Mouse (Mus musculus): ENCODE data around the gene Prkar1b. TPM values are rescaled to one million over a fixed set of nuclear protein-coding genes. Genes with fewer than 3 reads are reported as not detected.

Prkar1b gene
- polyA plus RNA-seq, 1 experiment from 2014 or later = 0.75 TPM

DNA sequence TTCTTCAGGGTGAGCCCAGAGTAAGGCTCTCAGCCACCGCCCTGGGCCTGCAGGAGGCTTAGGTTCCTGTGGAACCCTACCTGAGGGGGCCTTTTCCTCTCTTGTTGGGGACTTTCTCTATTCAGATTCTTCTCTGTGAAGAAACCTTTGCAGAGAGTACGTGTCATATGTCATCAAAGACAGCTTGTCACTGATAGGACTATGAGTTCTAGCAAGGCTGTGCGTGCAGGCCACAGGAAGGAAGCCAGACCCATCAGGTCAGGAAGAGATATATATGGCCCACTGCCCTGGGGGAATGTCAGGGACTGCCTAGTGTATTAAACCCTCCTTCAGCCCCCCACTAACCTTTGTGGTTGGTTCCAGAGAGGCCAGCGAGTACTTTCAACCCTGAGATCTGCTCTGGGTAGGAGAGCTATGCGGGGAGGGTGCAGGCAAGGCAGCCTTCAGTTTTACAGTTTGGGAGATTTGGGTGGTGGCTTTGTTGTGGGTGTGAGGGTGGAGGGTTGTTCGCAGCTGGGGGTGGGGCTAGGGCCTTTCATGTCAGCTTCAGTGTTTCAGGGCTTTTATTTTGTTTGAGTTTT, 17.1 kb upstream of the Prkar1b start:
- Histone ChIP-seq H3K36me3 (ENCODE audit: inconsistent target) (peaks cover 29% of the 10 kb centered on the region), H3K4me3 (ENCODE audit: inconsistent target) (no peak overlapping the region), H3K27ac (no peak overlapping the region)

DNA sequence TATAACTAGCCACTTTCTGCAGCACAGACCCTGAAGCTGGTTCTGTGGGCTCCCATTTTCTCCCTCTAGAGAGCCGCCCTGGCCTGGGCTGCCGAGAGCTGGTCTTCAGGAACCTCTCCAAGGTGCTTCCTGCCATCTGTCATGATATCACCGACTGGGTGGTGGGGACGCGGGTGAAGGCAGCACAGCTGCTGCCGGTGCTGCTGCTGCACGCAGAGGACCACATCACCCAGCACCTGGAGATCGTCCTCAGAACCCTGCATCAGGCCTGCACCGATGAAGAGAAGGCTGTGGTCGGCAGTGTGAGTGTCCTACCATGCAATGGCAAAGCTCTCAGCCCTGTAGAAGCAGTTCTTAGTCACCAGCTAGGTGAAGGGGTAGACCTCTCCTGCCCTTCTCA, 11.8 kb upstream of the Prkar1b start:
- no peak overlapping the region for H3K4me3 ChIP-seq (ENCODE audit: inconsistent target)
- peaks cover 18% of the 10 kb centered on the region; the same call in 1 of the 2 replicates for H3K36me3 ChIP-seq (ENCODE audit: inconsistent target)
- WGBS (ENCODE audit: missing documents) = 50% methylated on average over 10 of the region's 10 CpGs
- H3K27ac ChIP-seq = no peak overlapping the region
- no peaks in the 10 kb centered on the region for H3K79me2 ChIP-seq (ENCODE audit: inconsistent target)

More for the DNA sequence above, 17.1 kb upstream of the Prkar1b start:
- 49% methylated on average over 6 of the region's 6 CpGs for WGBS (ENCODE audit: missing documents)
- H3K79me2 ChIP-seq (ENCODE audit: inconsistent target) = no peaks in the 10 kb centered on the region

DNA sequence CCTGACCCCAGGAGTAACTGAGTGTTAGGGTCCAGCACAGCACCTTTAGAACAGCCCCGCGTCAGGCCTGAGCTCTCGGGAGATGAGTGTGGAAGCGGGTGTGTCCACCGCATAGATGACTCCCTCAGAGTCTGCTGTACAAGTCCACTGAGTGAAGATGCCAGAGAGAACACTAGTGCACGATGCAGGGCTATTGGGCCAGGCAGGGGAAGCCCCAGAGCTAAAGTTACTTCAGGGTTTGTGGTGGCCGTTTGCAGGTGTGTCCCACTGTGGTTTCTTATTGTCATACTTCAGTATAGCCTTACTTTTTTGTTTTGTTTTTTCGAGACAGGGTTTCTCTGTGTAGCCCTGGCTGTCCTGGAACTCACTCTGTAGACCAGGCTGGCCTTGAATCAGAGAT, 11.1 kb upstream of the Prkar1b start:
- Histone ChIP-seq H3K4me3 (ENCODE audit: inconsistent target) (no peak overlapping the region), H3K27ac (no peak overlapping the region), H3K36me3 (ENCODE audit: inconsistent target) (peaks cover 19% of the 10 kb centered on the region; the same call in 1 of the 2 replicates), H3K79me2 (ENCODE audit: inconsistent target) (no peaks in the 10 kb centered on the region)
- WGBS (ENCODE audit: missing documents) = 72% methylated on average over 8 of the region's 8 CpGs

DNA sequence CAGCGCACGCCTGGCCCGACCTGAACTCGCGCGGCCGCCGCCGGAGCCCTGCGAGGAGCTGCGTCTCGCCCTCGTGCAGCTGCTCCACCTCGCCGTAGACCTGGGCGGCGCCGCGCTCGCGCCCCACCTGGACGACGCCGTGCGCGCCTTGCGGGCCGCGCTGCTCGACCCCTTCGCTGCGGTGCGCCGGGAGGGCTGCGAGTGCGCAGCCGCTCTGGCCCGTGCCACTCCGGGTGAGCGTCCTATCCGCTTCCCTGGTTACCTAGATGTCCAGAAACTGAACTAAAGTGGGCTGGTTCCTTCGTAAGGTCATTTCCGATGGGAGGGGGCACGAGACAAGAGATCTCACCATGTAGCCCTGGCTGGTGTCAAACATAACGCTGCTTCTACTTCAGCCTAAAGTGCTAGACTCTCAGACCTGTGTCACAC, 816 bp upstream of the Prkar1b start:
- Histone ChIP-seq H3K4me3 (ENCODE audit: inconsistent target) (peak overlapping the region; percentile 33), H3K27ac (no peak overlapping the region), H3K36me3 (ENCODE audit: inconsistent target) (peaks cover 24% of the 10 kb centered on the region; the same call in 1 of the 2 replicates), H3K79me2 (ENCODE audit: inconsistent target) (no peaks in the 10 kb centered on the region)
- WGBS (ENCODE audit: missing documents) = 1% methylated on average over 45 of the region's 45 CpGs

DNA sequence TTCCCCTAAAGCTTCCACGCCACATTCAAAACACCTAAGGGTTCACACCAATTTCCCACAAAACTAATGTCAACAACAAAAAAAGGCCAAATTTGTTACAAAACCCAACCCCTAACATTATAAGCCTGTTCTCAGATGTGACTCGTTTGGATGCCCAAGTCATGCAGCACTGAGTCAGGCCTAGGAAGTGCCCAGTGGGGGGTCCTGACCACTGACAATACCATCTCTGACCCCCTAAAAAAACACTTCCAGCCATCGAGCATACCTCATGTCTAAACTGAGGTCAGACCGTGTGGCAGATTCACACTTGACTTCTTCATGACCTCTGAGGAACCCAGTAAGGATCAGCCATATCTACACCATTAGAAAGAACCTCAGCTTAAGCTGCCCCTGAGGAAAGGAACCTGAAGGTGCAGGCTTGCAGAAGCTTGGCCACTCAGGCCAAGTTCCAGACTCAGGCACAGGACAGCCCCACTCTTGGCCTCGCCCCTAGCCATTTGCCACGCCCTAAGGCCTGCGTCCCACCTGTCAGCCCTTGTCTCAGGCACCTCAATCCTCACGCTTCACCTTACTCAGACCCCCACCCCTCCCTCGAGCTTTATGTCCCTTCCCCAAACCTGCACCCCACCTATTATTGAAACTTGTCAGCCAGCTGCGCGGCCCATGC, 662 bp downstream of the Prkar1b start:
- peak overlapping the region; percentile 59 for H3K27ac ChIP-seq
- no peaks in the 10 kb centered on the region for H3K79me2 ChIP-seq (ENCODE audit: inconsistent target)
- WGBS (ENCODE audit: missing documents) = 23% methylated on average over 11 of the region's 11 CpGs
- peaks cover 12% of the 10 kb centered on the region; the same call in 1 of the 2 replicates for H3K36me3 ChIP-seq (ENCODE audit: inconsistent target)
- H3K4me3 ChIP-seq (ENCODE audit: inconsistent target) = peak overlapping the region; percentile 45

DNA sequence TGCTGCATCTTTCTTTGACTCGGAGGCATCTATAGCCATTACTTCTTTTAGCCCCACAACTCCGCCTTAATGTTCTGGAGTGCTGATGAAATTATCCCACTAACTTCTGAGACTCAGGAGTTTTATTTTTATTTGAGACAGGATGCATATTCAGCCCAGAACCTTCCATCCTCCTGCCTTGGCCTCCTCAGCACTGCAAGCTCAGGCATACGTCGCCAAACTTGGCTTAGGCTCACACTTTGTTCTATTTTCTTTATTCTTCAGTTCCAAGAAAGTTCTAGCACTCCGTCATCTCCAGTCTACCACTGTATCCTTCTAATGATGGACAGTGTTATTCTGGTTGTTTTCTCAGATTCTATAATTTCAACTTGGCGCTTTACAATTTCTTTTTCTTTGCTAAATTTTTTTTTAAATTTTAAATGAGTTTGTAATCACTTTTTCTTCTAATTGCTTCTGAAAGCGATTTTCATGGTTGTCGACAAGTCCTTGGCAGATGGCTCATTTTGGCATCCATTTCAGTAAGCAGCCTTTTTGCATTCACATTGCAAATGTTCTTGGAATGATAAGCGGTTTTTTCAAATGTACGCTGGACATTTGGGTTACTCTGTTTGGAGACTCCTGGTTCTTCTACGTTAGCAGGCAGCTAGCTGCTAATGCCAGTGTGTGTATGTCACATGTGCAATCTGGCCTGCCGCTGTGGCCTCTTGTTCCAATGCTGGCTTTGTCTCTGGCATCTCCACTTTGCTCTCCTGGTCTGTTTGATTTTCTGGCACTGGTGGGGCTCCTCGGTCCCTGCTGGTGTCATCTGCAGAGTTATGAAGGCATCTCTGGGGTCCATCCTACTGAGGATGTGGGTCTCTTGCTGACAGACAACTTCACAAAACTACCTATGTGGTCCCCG, 2.4 kb downstream of the Prkar1b start:
- Histone ChIP-seq H3K4me3 (ENCODE audit: inconsistent target) (no peak overlapping the region), H3K27ac (no peak overlapping the region), H3K79me2 (ENCODE audit: inconsistent target) (no peaks in the 10 kb centered on the region), H3K36me3 (ENCODE audit: inconsistent target) (no peaks in the 10 kb centered on the region)
- 95% methylated on average over 14 of the region's 14 CpGs for WGBS (ENCODE audit: missing documents)

DNA sequence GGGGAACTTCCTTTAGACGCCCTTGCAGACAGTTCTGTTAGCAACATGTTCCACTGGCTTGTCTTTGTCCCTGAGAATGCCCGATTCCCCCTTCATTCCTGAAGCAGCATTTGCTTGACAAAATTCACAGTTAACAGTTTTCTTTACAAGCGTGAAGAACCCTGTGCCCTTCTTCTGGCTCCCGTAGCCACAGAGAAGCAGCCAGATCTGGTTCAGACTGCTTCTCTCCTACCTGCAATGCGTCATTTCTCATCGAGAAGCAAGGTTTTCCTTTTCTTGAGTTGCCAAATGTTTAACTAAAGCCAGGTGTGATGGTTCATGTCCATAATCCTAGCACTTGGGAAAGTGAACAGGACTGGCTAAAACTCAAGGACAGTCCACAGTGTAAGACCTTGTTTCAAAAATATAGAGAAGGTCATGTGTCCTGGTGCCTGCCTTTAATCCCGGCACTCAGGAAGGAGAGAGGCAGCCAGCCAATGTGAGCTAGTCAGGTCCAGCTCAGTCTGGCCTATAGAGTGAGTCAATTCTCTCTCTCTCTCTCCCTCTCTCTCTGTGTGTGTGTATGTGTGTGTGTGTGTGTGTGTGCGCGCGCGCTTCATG, 3.2 kb downstream of the Prkar1b start:
- Histone ChIP-seq H3K36me3 (ENCODE audit: inconsistent target) (no peaks in the 10 kb centered on the region), H3K4me3 (ENCODE audit: inconsistent target) (no peak overlapping the region), H3K79me2 (ENCODE audit: inconsistent target) (no peaks in the 10 kb centered on the region), H3K27ac (no peak overlapping the region)
- WGBS (ENCODE audit: missing documents) = 95% methylated on average over 7 of the region's 11 CpGs

DNA sequence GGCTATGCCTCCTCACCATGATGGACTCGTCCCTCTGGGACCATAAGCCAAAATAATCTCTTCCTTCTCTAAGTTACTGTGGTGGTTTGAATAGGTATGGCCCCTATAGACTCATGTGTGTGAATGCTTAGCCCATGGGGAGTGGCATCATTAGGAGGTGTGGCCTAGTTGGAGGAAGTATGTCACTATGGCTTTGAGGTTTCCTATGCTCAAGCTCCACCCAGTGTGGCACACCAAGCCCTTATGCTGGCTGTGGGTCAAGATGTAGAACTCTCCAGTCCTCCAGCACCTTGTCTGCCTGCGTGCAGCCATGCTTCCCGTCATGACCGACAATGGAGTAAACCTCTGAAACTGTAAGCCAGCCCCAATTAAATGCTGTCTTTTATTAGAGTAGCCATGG, 4.1 kb downstream of the Prkar1b start:
- H3K4me3 ChIP-seq (ENCODE audit: inconsistent target) = no peak overlapping the region
- H3K79me2 ChIP-seq (ENCODE audit: inconsistent target) = no peaks in the 10 kb centered on the region
- no peak overlapping the region for H3K27ac ChIP-seq
- 89% methylated on average over 4 of the region's 4 CpGs for WGBS (ENCODE audit: missing documents)
- H3K36me3 ChIP-seq (ENCODE audit: inconsistent target) = no peaks in the 10 kb centered on the region

DNA sequence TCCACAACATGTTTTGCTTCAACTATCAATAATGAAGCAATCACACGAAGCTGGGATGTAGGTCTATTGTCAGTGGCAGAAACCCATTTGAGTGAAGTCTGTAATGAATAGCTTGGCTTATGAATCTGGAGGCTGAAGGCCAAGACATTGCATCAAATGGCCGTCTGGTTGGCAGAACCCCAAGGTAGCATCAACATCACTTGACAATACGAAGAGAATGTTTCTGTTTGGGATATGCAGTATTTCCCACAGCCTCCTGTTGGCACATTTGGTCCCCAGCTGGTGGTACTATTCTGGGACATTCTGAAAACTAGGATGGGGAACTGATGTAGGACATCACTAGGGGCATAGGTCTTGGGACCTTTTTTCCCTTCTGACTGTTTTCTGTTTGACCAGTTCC, 5.9 kb downstream of the Prkar1b start:
- no peak overlapping the region for H3K4me3 ChIP-seq (ENCODE audit: inconsistent target)
- H3K36me3 ChIP-seq (ENCODE audit: inconsistent target) = no peaks in the 10 kb centered on the region
- H3K27ac ChIP-seq = no peak overlapping the region
- 96% methylated on average over 3 of the region's 3 CpGs for WGBS (ENCODE audit: missing documents)
- no peaks in the 10 kb centered on the region for H3K79me2 ChIP-seq (ENCODE audit: inconsistent target)

DNA sequence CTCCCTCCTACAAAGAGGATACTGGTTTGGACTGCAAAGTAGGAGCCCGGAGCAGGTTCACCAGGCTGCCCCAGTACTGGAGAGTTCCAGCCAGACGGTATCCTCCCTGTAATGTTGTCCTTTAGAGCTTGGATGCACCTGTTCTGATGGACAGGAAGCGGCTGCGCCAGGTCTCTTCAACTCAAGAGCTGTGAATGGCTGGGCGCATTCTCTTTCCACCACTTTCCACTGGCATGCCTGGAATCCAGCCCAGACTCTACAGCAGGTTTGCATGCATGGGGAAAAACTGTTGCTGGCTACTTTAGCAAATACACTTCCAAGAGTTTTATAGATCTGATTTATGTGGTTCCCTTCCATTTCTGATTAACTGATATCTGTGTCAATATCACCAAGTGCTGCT, 8.5 kb downstream of the Prkar1b start:
- H3K79me2 ChIP-seq (ENCODE audit: inconsistent target) = no peaks in the 10 kb centered on the region
- H3K4me3 ChIP-seq (ENCODE audit: inconsistent target) = no peak overlapping the region
- WGBS (ENCODE audit: missing documents) = 90% methylated on average over 5 of the region's 5 CpGs
- H3K36me3 ChIP-seq (ENCODE audit: inconsistent target) = no peaks in the 10 kb centered on the region
- H3K27ac ChIP-seq = no peak overlapping the region

DNA sequence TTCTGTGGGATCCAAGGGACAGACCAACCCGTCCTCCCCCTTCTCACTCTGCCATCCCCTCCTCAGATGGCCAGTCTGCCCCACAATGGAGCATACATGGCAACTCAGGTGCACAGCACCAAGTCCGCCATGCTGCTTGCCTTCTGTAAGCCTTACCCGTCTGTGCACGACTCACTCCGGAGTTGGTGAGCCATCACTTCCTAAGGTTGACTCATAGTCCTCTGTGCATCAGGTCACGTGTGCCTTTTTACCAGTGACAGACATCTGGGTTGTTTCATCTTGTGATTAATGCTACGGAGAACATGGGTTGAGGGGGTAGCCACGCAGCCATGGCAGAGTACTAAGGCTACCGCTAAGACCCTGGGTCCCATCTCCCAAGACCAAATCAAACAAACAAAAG, 9.2 kb downstream of the Prkar1b start:
- Histone ChIP-seq H3K36me3 (ENCODE audit: inconsistent target) (no peaks in the 10 kb centered on the region), H3K79me2 (ENCODE audit: inconsistent target) (no peaks in the 10 kb centered on the region), H3K4me3 (ENCODE audit: inconsistent target) (no peak overlapping the region), H3K27ac (no peak overlapping the region)
- 82% methylated on average over 8 of the region's 9 CpGs for WGBS (ENCODE audit: missing documents)

DNA sequence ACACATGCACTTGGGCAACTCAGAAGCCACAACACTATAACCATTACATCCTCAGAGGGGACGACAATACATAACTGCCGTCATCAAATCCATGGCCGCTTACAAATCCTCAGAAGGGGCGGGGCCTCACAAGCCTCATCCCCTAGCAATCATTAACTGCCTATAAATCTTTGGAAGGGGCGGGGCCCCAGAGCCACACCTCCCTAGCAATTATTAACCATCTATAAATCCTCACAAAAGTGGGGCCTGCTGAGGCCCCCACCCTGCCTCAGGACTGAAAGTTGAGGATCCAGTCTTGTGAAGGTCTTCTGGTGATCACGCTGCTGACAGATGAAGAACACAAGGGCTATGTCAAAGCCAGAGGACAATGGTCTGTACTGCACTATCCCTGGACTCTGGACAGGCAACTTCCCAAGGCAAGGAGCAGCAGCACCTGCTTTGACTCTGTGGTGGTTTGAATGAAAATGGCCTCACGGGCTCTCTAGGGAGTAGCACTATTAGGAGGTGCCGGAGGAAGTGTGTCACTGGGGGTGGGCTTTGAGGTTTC, 10.8 kb downstream of the Prkar1b start:
- no peaks in the 10 kb centered on the region for H3K79me2 ChIP-seq (ENCODE audit: inconsistent target)
- H3K4me3 ChIP-seq (ENCODE audit: inconsistent target) = no peak overlapping the region
- WGBS (ENCODE audit: missing documents) = 88% methylated on average over 7 of the region's 8 CpGs
- H3K27ac ChIP-seq = no peak overlapping the region
- no peaks in the 10 kb centered on the region for H3K36me3 ChIP-seq (ENCODE audit: inconsistent target)

DNA sequence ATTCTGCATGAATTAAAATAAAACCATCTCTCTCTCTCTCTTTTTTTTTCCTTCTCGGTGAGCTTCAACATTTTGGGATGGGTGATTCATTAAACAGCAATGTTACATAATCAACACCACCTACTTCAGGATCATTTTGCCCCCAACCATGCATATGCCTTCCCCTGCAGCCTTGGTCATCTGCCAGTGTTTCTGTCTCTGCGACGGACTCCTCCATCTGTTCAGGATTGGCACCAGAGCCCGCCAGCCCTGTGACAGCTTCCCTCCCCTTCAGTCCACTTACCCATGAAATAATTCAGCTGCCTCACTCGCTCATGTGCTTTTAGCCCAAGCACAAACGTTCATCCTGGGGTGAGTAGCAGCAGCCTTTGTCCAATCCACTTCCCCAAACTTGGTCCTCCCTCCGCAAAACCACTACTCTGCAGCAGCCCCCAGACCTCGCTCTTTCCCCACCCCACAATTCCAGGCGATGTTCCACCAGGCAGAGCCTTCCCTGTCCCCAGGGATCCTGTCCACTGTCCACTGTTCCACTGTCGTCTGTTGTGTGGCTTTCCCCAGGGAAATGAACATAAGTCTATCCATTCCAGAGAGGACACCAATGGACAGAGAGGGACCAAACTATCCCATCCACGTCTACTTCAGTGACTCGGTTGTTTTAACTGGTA, 11.4 kb downstream of the Prkar1b start:
- Histone ChIP-seq H3K27ac (no peak overlapping the region), H3K4me3 (ENCODE audit: inconsistent target) (no peak overlapping the region), H3K36me3 (ENCODE audit: inconsistent target) (no peaks in the 10 kb centered on the region), H3K79me2 (ENCODE audit: inconsistent target) (no peaks in the 10 kb centered on the region)
- WGBS (ENCODE audit: missing documents) = 73% methylated on average over 12 of the region's 12 CpGs

DNA sequence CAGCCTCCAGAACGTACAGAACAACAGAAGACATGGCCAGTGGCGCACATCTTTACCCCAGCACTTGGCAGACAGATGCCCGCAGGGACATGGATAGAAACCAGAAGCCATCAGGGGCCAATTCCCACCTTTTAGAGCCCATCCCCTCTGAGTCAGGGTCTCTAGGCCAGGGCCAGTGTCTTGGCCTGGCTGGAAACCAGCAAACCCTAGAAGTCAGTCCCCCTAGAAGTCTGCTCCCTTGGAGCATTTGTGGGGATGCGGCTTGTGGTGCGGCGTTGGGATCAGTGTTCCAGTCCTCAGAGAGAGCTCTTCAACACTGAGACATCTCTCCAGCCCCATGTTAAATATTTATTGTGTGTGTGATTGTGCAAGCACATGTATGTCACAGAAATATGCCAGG, 12.6 kb downstream of the Prkar1b start:
- 99% methylated on average over 6 of the region's 6 CpGs for WGBS (ENCODE audit: missing documents)
- no peak overlapping the region for H3K4me3 ChIP-seq (ENCODE audit: inconsistent target)
- H3K36me3 ChIP-seq (ENCODE audit: inconsistent target) = no peaks in the 10 kb centered on the region
- no peak overlapping the region for H3K27ac ChIP-seq
- H3K79me2 ChIP-seq (ENCODE audit: inconsistent target) = no peaks in the 10 kb centered on the region

Measured in macrophage (primary cell).